Mouse (Mus musculus): ENCODE results near the gene Zfyve27. TPM values are rescaled to one million over a fixed set of nuclear protein-coding genes. Genes with fewer than 3 reads are reported as not detected.

Zfyve27 gene
- polyA plus RNA-seq, 1 experiment: 24.0 TPM

DNA sequence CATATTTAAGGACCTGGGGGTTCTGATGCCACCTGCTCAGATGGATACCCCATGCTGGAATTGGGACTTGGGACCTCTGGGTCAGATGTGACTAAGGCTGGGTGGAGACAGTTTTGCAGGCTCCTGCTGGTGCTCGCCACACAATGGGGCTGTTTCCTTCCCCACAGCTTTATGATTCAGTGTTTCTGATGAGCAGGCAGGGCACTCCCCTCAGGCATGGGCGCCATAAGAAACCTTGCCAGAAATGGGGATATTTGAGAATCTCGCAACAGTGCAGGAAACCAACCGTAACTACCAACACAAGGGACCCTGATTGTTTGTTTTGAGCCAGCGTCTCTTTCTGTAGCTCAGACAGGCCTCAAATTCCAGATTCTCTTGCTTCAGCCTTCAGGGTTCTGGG, 32.6 kb upstream of the Zfyve27 start:
- 71% methylated on average over 5 of the region's 5 CpGs for WGBS
- TF ChIP-seq CTCF (IDR thresholded peaks at IDR 0.05; ENCODE audit: extremely low read depth, insufficient read length, insufficient replicate concordance, low read depth, low read length) (no peak), POLR2A (IDR thresholded peaks at IDR 0.05; ENCODE audit: low read depth, low read length) (no peak)
- Histone ChIP-seq H3K27ac (ENCODE audit: insufficient read depth, low read depth, low read length) (no peak overlapping the region), H3K36me3 (ENCODE audit: control insufficient read depth, insufficient read depth, low read length) (no peaks in the 10 kb centered on the region), H3K27me3 (ENCODE audit: control insufficient read depth, insufficient read depth, low read length) (no peaks in the 10 kb centered on the region), H3K4me1 (ENCODE audit: control insufficient read depth, insufficient read depth, insufficient read length, low read length) (no peaks in the 10 kb centered on the region), H3K4me3 (ENCODE audit: low read depth, low read length) (no peak overlapping the region)

DNA sequence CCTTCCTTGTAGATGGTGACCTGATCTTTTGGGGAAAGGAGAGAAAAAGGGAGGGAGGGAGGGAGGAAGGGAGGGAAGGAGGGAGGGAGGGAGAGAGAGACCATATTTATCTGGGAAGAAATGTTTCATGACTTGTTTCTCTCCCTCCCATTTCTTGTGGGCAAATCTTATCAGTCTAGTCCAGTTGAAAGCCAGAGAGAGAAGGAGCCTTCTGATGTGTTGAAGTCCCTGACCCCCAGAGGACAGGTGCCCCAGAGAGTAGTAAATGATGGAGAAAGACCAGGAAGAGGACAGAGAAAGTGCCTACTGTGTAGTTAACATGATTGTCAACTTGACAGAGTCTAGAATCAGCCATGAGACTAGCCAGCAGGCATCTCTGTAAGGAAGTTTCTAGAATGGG, 28.7 kb upstream of the Zfyve27 start:
- no peaks in the 10 kb centered on the region for H3K36me3 ChIP-seq (ENCODE audit: control insufficient read depth, insufficient read depth, low read length)

DNA sequence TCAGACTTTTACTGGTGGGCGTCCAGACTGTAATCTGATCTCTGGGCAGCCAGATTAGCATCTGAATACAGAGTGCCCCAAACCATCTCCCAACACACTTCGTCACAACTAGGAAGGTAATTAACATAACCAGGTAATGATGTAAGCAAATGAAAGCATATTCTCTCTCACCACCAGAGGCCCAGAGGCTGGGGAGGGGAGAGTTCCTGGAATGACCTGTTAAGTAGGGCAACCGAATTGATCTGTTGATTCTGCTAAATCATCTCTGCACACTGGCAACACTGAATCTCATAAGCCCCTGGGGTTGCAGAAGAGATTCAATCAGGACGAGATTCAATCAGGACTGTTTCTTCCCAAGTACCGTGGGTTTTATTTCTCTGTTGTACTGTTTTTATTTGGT, 27.6 kb upstream of the Zfyve27 start:
- no peak overlapping the region for H3K27ac ChIP-seq (ENCODE audit: insufficient read depth, low read depth, low read length)
- H3K27me3 ChIP-seq (ENCODE audit: control insufficient read depth, insufficient read depth, low read length): no peaks in the 10 kb centered on the region; the same call in 1 of the 2 replicates
- no peak overlapping the region for H3K4me3 ChIP-seq (ENCODE audit: low read depth, low read length)
- H3K36me3 ChIP-seq (ENCODE audit: control insufficient read depth, insufficient read depth, low read length): no peaks in the 10 kb centered on the region
- no peaks in the 10 kb centered on the region for H3K4me1 ChIP-seq (ENCODE audit: control insufficient read depth, insufficient read depth, insufficient read length, low read length)
- TF ChIP-seq CTCF (IDR thresholded peaks at IDR 0.05; ENCODE audit: extremely low read depth, insufficient read length, insufficient replicate concordance, low read depth, low read length) (no peak), POLR2A (IDR thresholded peaks at IDR 0.05; ENCODE audit: low read depth, low read length) (no peak)
- WGBS: 56% methylated on average over 5 of the region's 5 CpGs

More for the DNA sequence above, 28.7 kb upstream of the Zfyve27 start:
- no peak overlapping the region for H3K27ac ChIP-seq (ENCODE audit: insufficient read depth, low read depth, low read length)
- TF ChIP-seq POLR2A (IDR thresholded peaks at IDR 0.05; ENCODE audit: low read depth, low read length): no peak
- no peak for TF ChIP-seq CTCF (IDR thresholded peaks at IDR 0.05; ENCODE audit: extremely low read depth, insufficient read length, insufficient replicate concordance, low read depth, low read length)
- no peaks in the 10 kb centered on the region for H3K27me3 ChIP-seq (ENCODE audit: control insufficient read depth, insufficient read depth, low read length)
- no peaks in the 10 kb centered on the region for H3K4me1 ChIP-seq (ENCODE audit: control insufficient read depth, insufficient read depth, insufficient read length, low read length)
- no peak overlapping the region for H3K4me3 ChIP-seq (ENCODE audit: low read depth, low read length)

DNA sequence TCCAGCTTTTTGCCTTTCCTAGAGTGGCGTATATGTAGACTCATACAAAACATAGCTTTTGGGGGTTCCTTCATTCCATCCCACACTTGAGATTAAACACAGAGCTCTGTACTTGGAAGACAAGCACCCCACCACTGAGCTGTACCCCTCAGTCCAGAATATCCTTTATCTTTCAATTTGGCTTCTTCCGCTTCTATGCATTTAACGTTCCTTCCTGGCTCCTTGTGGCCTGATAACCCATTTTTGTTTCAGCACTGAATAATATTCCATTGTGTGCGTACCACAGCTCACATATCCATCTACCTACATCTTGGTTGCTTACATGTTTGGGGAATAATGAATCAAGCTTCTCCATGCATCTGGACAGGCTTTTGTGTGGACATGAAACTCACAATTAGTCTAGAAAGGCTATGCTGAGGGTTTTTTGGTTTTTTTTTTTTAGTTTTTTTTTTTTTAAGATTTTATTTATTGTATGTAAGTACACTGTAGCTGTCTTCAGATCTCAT, 26.5 kb upstream of the Zfyve27 start:
- no peaks in the 10 kb centered on the region; the same call in 1 of the 2 replicates for H3K27me3 ChIP-seq (ENCODE audit: control insufficient read depth, insufficient read depth, low read length)
- H3K4me1 ChIP-seq (ENCODE audit: control insufficient read depth, insufficient read depth, insufficient read length, low read length): no peaks in the 10 kb centered on the region
- 91% methylated on average over 4 of the region's 4 CpGs for WGBS
- no peak overlapping the region for H3K4me3 ChIP-seq (ENCODE audit: low read depth, low read length)
- no peak overlapping the region for H3K27ac ChIP-seq (ENCODE audit: insufficient read depth, low read depth, low read length)
- no peaks in the 10 kb centered on the region for H3K36me3 ChIP-seq (ENCODE audit: control insufficient read depth, insufficient read depth, low read length)
- TF ChIP-seq CTCF (IDR thresholded peaks at IDR 0.05; ENCODE audit: extremely low read depth, insufficient read length, insufficient replicate concordance, low read depth, low read length): no peak
- TF ChIP-seq POLR2A (IDR thresholded peaks at IDR 0.05; ENCODE audit: low read depth, low read length): no peak

DNA sequence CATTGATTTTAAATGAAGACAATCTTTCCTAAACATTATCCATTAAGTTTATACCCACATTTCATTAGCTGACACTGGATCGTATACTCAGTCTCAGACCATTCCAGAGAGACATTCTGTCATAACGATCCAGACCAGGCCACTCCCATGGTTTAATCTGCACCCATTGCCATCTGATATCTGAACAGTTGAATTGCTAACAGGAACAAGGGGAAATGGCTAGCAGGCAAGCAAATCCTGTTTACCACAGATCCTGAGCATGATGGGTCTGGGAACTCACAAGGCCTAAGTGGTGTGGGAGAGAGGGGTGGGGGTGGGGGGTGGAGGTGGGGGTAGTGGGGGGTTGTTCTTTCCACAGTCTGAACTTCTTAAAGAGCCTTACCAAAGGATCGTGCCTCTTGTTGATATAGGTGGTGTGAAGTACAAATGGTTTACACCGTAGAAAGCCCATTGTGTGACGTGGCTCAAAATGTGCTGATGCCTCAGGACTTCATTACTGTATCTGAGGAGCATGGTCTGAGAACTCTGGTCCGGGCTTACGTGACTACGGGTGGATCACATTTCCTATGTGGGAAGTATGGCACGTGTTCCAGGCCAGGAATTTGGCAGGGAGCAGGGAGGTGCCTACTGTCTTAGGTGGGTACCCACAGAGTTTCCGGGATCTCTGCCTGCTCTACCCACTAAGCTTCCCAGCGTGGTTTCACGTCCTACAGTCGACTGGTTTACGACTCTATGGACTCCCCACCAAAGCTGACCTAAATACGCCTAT, 25.1 kb upstream of the Zfyve27 start:
- TF ChIP-seq CTCF (IDR thresholded peaks at IDR 0.05; ENCODE audit: extremely low read depth, insufficient read length, insufficient replicate concordance, low read depth, low read length): no peak
- TF ChIP-seq POLR2A (IDR thresholded peaks at IDR 0.05; ENCODE audit: low read depth, low read length): no peak
- Histone ChIP-seq H3K27me3 (ENCODE audit: control insufficient read depth, insufficient read depth, low read length) (no peaks in the 10 kb centered on the region; the same call in 1 of the 2 replicates), H3K4me1 (ENCODE audit: control insufficient read depth, insufficient read depth, insufficient read length, low read length) (no peaks in the 10 kb centered on the region), H3K27ac (ENCODE audit: insufficient read depth, low read depth, low read length) (no peak overlapping the region), H3K36me3 (ENCODE audit: control insufficient read depth, insufficient read depth, low read length) (no peaks in the 10 kb centered on the region), H3K4me3 (ENCODE audit: low read depth, low read length) (no peak overlapping the region)
- WGBS: 82% methylated on average over 15 of the region's 15 CpGs

DNA sequence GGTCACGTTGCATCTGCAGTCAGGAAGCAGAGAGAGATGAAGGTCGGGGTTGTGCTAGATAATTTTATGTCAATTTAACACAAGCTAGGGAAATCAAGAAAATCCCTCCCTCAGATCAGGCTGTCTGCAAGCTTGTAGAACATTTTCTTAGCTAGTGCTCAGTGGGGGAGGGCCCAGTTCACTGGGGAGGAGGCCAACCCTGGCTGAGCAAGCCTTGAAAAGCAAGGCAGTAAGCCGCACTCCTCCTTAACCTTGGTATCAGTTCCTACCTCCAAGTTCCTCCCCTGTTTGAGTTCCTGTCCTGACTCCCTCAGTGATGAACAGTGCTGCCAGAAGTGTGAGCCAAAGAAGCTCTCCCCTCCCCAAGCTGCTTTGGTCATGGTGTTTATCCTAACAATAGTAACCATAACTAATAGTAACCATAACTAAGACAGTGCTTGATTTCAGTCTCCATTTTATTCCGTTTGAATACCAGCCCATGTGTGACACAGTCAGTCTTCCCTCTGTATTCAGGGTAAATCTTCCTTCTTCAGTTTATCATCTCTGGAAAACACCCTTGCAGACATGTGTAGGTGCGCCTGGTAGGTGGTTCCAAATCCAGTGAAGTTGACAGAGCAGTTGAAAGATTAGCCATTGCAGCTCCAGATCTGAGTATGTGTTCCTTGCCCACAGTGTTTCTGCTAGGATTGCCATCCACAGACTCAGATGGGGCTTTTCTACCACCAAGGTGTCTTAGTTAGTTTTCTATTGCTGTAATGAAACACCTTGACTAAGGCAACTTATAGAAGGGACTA, 23.8 kb upstream of the Zfyve27 start:
- no peak overlapping the region for H3K27ac ChIP-seq (ENCODE audit: insufficient read depth, low read depth, low read length)
- H3K27me3 ChIP-seq (ENCODE audit: control insufficient read depth, insufficient read depth, low read length): no peaks in the 10 kb centered on the region; the same call in 1 of the 2 replicates
- no peaks in the 10 kb centered on the region for H3K36me3 ChIP-seq (ENCODE audit: control insufficient read depth, insufficient read depth, low read length)
- TF ChIP-seq POLR2A (IDR thresholded peaks at IDR 0.05; ENCODE audit: low read depth, low read length) (no peak), CTCF (IDR thresholded peaks at IDR 0.05; ENCODE audit: extremely low read depth, insufficient read length, insufficient replicate concordance, low read depth, low read length) (no peak)
- no peaks in the 10 kb centered on the region for H3K4me1 ChIP-seq (ENCODE audit: control insufficient read depth, insufficient read depth, insufficient read length, low read length)
- 74% methylated on average over 5 of the region's 5 CpGs for WGBS
- no peak overlapping the region for H3K4me3 ChIP-seq (ENCODE audit: low read depth, low read length)

DNA sequence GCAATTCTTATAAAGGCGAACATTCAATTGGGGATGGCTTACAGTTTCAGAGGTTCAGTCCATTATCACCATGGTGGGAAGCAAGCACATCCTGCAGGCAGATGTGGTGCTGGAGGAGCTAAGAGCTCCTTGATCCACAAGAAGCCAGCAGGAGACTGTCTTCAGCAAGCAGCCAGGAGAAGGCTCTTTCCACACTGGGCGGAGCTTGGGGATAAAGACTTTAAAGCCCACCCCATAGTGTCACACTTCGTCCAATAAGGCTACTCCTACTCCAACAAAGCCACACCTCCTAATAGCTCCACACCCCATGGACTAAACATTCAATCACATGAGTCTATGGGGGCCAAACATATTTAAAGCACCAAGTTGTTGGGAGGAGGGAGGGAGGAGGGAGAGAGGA, 21.8 kb upstream of the Zfyve27 start:
- WGBS: 79% methylated on average over 3 of the region's 3 CpGs
- TF ChIP-seq CTCF (IDR thresholded peaks at IDR 0.05; ENCODE audit: extremely low read depth, insufficient read length, insufficient replicate concordance, low read depth, low read length) (no peak), POLR2A (IDR thresholded peaks at IDR 0.05; ENCODE audit: low read depth, low read length) (no peak)
- H3K36me3 ChIP-seq (ENCODE audit: control insufficient read depth, insufficient read depth, low read length): no peaks in the 10 kb centered on the region
- peaks cover 2% of the 10 kb centered on the region; the same call in 1 of the 2 replicates for H3K4me1 ChIP-seq (ENCODE audit: control insufficient read depth, insufficient read depth, insufficient read length, low read length)
- no peaks in the 10 kb centered on the region; the same call in 1 of the 2 replicates for H3K27me3 ChIP-seq (ENCODE audit: control insufficient read depth, insufficient read depth, low read length)
- H3K27ac ChIP-seq (ENCODE audit: insufficient read depth, low read depth, low read length): no peak overlapping the region
- H3K4me3 ChIP-seq (ENCODE audit: low read depth, low read length): no peak overlapping the region
